Mouse (Mus musculus): ENCODE data around the gene Mtrex. TPM values are rescaled to one million over a fixed set of nuclear protein-coding genes. Genes with fewer than 3 reads are reported as not detected.

Gene Mtrex
- total and polyA plus RNA-seq, 3 experiments, result 57.4 to 96.5 (median 62.2) TPM

DNA sequence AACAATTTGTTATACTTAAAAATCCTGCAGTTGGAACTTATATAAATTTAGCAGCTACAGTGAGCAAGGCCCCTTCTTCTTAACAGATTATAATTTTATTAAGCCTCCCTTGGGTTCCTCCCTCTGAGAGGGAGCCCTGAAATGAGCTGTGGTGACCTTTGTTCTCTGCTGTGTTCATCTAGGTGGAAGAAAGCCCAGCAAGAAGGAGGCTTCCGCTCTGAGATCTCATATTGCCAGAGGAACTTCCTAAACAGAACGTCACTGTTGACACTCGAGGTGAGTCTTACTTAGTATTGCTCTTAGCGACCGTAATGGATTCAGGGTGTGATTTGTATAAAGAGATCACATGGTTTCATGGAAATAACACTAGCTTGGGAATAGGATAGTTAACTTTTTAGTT, 35.9 kb upstream of the Mtrex start (continued):
- TF ChIP-seq TCF12 (IDR thresholded peaks at IDR 0.05; ENCODE audit: low read depth, low read length) (no peak), CHD2 (IDR thresholded peaks at IDR 0.05; ENCODE audit: low read length) (no peak), SIN3A (IDR thresholded peaks at IDR 0.05; ENCODE audit: low read length) (no peak), JUND (IDR thresholded peaks at IDR 0.05; ENCODE audit: low read depth, low read length) (no peak), POLR2AphosphoS2 (IDR thresholded peaks at IDR 0.05; ENCODE audit: low read length) (no peak), MYC (IDR thresholded peaks at IDR 0.05; ENCODE audit: low read depth, low read length) (no peak)

DNA sequence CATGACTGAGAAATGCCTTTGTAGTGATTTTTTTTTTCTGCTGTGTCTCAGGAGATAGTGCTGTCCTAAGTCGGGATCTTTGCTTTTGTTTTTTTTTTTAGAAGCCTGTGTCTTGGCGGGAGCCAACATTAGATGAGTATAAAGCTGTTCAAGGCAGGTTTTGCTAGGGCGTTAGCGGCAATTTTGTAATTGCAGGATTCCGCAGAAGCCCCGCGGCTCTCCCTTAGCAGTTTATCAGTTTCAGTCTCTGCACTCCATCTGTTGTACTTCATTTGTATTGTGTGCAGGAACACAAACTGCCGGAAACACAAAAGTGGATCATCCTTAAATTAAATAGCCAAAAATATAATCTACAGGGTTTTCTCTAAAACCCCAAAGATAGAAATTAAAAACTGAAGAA, 26.9 kb upstream of the Mtrex start:
- no peaks in the 10 kb centered on the region for H3K79me2 ChIP-seq (ENCODE audit: control insufficient read depth, insufficient read depth, low read length, poor library complexity)
- H3K27me3 ChIP-seq (ENCODE audit: control insufficient read depth in 1 of 2, insufficient read depth in 2 of 2, low read length in 2 of 2), result no peaks in the 10 kb centered on the region
- no peaks in the 10 kb centered on the region for H3K9me3 ChIP-seq (replicated peaks; ENCODE audit: insufficient read depth, low read length)
- H3K4me3 ChIP-seq (ENCODE audit: control insufficient read depth in 1 of 2, insufficient read depth in 1 of 2, low read depth in 2 of 2, low read length in 2 of 2), result no peak overlapping the region
- no peaks in the 10 kb centered on the region for H3K4me1 ChIP-seq (ENCODE audit: control insufficient read depth in 1 of 2, insufficient read depth in 2 of 2, low read length in 2 of 2)
- H3K36me3 ChIP-seq (ENCODE audit: control insufficient read depth in 1 of 2, insufficient read depth in 2 of 2, low read length in 2 of 2), result peaks cover 0 to 14% of the 10 kb centered on the region in 2 experiments; a peak in 2 of 4 replicates
- DNase-seq (ENCODE audit: low read depth, low spot score), result no peak
- TF ChIP-seq MEF2A (IDR thresholded peaks at IDR 0.05; ENCODE audit: extremely low read depth, insufficient replicate concordance, low read depth, low read length, poor library complexity, severe bottlenecking) (no peak), TBP (IDR thresholded peaks at IDR 0.05; ENCODE audit: low read depth, low read length) (no peak), POLR2AphosphoS5 (IDR thresholded peaks at IDR 0.05; ENCODE audit: borderline replicate concordance, low read depth, low read length) (no peak), MAFK (IDR thresholded peaks at IDR 0.05; ENCODE audit: borderline replicate concordance, low read depth, low read length) (no peak), E2F4 (IDR thresholded peaks at IDR 0.05; ENCODE audit: borderline replicate concordance, low read depth, low read length) (no peak), HCFC1 (IDR thresholded peaks at IDR 0.05; ENCODE audit: low read depth, low read length) (no peak)
- no peak overlapping the region for H3K9ac ChIP-seq (ENCODE audit: control insufficient read depth, low read depth, low read length, poor library complexity, severe bottlenecking)
- no peak overlapping the region for H3K27ac ChIP-seq (ENCODE audit: control insufficient read depth, low read depth, low read length)

DNA sequence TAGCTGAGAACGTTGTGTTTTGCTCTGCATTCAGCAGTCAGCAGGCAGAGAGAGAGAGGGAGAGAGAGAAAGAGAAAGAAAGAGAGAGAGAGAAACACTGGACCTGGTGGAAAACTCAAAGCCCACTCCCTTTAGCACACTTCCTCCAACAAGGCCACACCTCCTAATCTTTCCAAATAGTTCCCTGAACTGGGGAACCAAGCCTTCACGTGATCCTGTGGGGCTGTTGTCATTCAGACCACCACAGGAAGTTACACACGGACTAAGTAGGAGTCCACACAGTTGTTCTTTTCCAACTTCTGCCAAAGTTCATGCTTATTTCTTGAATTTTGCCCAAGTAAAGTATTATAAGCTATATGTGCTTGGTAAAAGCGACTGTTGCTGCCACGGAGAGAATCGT, 18.7 kb upstream of the Mtrex start:
- TF ChIP-seq CHD1 (IDR thresholded peaks at IDR 0.05; ENCODE audit: low read depth, low read length) (no peak), MXI1 (IDR thresholded peaks at IDR 0.05; ENCODE audit: low read depth, low read length) (no peak)
- no peak overlapping the region for H3K4me3 ChIP-seq (ENCODE audit: control insufficient read depth in 1 of 2, insufficient read depth in 1 of 2, low read depth in 2 of 2, low read length in 2 of 2)
- peaks cover 0 to 7% of the 10 kb centered on the region in 2 experiments; a peak in 2 of 4 replicates for H3K36me3 ChIP-seq (ENCODE audit: control insufficient read depth in 1 of 2, insufficient read depth in 2 of 2, low read length in 2 of 2)
- no peak overlapping the region for H3K27ac ChIP-seq (ENCODE audit: control insufficient read depth, low read depth, low read length)
- no peak overlapping the region for H3K9ac ChIP-seq (ENCODE audit: control insufficient read depth, low read depth, low read length, poor library complexity, severe bottlenecking)
- no peaks in the 10 kb centered on the region for H3K4me1 ChIP-seq (ENCODE audit: control insufficient read depth in 1 of 2, insufficient read depth in 2 of 2, low read length in 2 of 2)
- no peaks in the 10 kb centered on the region for H3K27me3 ChIP-seq (ENCODE audit: control insufficient read depth in 1 of 2, insufficient read depth in 2 of 2, low read length in 2 of 2)
- H3K79me2 ChIP-seq (ENCODE audit: control insufficient read depth, insufficient read depth, low read length, poor library complexity), result no peaks in the 10 kb centered on the region
- no peak for DNase-seq (ENCODE audit: low read depth, low spot score)
- no peaks in the 10 kb centered on the region for H3K9me3 ChIP-seq (replicated peaks; ENCODE audit: insufficient read depth, low read length)

All from MEL (cell line).